Comparison of ENCODE assay signal across 28 mouse cellular contexts in the genomic region with DNA sequence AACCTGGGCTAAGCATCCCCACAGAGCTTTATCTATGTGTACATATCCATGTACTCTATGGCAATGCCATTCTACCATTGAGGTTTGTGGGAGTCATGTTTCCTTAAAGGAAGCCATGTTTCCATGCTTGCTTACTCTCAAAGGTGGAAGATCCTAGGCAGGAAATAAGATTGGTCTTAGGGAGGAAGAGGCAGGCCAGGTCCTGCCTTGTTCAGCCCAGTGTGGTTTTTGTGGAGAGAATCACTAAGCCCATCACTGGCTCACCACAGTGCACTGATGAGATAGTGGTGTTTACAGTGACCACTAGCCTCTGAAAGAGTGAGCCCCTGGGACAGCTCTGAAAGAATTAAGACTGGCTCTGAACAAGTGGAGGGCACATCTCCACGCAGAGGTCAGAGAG. TPM values are rescaled to one million over a fixed set of nuclear protein-coding genes. Genes with fewer than 3 reads are reported as not detected.
DNase-seq lines count a peak whose midpoint lies in the region; ATAC-seq and TF ChIP-seq lines count a peak whose summit lies in the region.
"Had no signal": no experiment of that assay in that cellular context is flagged by ENCODE, and none has a peak within 500 bp of the region (broad histone marks: within the 10 kb centered on the region; RNA-seq: fewer than 3 reads in every experiment).

No protein-coding gene starts in this region.

- no peaks in the 10 kb centered on the region for H3K9me3 ChIP-seq in midbrain, embryonic 11.5 days (ENCODE audit: control insufficient read depth, low read length)
- H3K9me3 ChIP-seq in midbrain, embryonic 14.5 days (ENCODE audit: control insufficient read depth, low read length) = no peaks in the 10 kb centered on the region
- H3K9me3 ChIP-seq in stomach, postnatal 0 days (ENCODE audit: control insufficient read depth, low read length) = no peaks in the 10 kb centered on the region
- H3K9me3 ChIP-seq: embryonic facial prominence, embryonic 13.5 days; embryonic facial prominence, embryonic 15.5 days; forebrain, embryonic 10.5 days; forebrain, embryonic 12.5 days; G1E had no signal

- 0 out of 2 replicates have a peak, but pooled peaks cover 3% of the 10 kb centered on the region for H3K4me1 ChIP-seq in midbrain, embryonic 11.5 days (ENCODE audit: control insufficient read depth, insufficient read depth, low read length)
- no peaks in the 10 kb centered on the region for H3K4me1 ChIP-seq in midbrain, embryonic 14.5 days (ENCODE audit: control insufficient read depth, insufficient read depth, low read length)
- H3K4me1 ChIP-seq in stomach, postnatal 0 days (replicated peaks; ENCODE audit: control insufficient read depth, insufficient read depth) = peaks cover 11% of the 10 kb centered on the region

- no peak overlapping the region for H3K4me3 ChIP-seq in midbrain, embryonic 11.5 days (ENCODE audit: low read depth, low read length)
- no peak overlapping the region for H3K4me3 ChIP-seq in midbrain, embryonic 14.5 days (replicated peaks; ENCODE audit: low read depth, low read length)
- no peak overlapping the region for H3K4me3 ChIP-seq in stomach, postnatal 0 days (ENCODE audit: low read depth, low read length)
- H3K4me3 ChIP-seq: embryonic facial prominence, embryonic 13.5 days; embryonic facial prominence, embryonic 15.5 days; erythroblast, embryonic 14.5 days; forebrain, embryonic 10.5 days; forebrain, embryonic 12.5 days had no signal

- no peaks in the 10 kb centered on the region for H3K27me3 ChIP-seq in midbrain, embryonic 11.5 days (ENCODE audit: control insufficient read depth, insufficient read depth, low read length)
- no peaks in the 10 kb centered on the region for H3K27me3 ChIP-seq in midbrain, embryonic 14.5 days (ENCODE audit: control insufficient read depth, insufficient read depth, low read length)
- H3K27me3 ChIP-seq in stomach, postnatal 0 days (ENCODE audit: control insufficient read depth, insufficient read depth, low read length) = no peaks in the 10 kb centered on the region
- H3K27me3 ChIP-seq: CH12.LX; embryonic facial prominence, embryonic 13.5 days; embryonic facial prominence, embryonic 15.5 days; forebrain, embryonic 12.5 days; Patski had no signal

- no peak overlapping the region for H3K27ac ChIP-seq in midbrain, embryonic 11.5 days (ENCODE audit: low read depth, low read length)
- H3K27ac ChIP-seq in midbrain, embryonic 14.5 days (replicated peaks; ENCODE audit: low read depth, low read length) = no peak overlapping the region
- H3K27ac ChIP-seq in stomach, postnatal 0 days (replicated peaks) = no peak overlapping the region
- H3K27ac ChIP-seq: embryonic facial prominence, embryonic 13.5 days; embryonic facial prominence, embryonic 15.5 days; forebrain, embryonic 10.5 days; forebrain, embryonic 12.5 days had no signal

- TF ChIP-seq CTCF in stomach, postnatal 0 days (IDR thresholded peaks at IDR 0.05; ENCODE audit: low read depth) = no peak

- 94% methylated on average over 1 of the region's 1 CpGs for WGBS in midbrain, embryonic 11.5 days
- WGBS in midbrain, embryonic 14.5 days = 82% methylated on average over 1 of the region's 1 CpGs
- 75% methylated on average over 1 of the region's 1 CpGs for WGBS in stomach, postnatal 0 days

- no peak overlapping the region for H3K9ac ChIP-seq in midbrain, embryonic 11.5 days (ENCODE audit: low read length)
- no peak overlapping the region for H3K9ac ChIP-seq in midbrain, embryonic 14.5 days (replicated peaks; ENCODE audit: low read length)
- H3K9ac ChIP-seq in stomach, postnatal 0 days (ENCODE audit: low read length) = no peak overlapping the region
- H3K9ac ChIP-seq: embryonic facial prominence, embryonic 13.5 days; embryonic facial prominence, embryonic 15.5 days; forebrain, embryonic 12.5 days had no signal

- ATAC-seq in midbrain, embryonic 11.5 days (ENCODE audit: low FRiP score) = no peak
- ATAC-seq in midbrain, embryonic 14.5 days (ENCODE audit: low FRiP score, low TSS enrichment) = no peak
- ATAC-seq in common myeloid progenitor, adult 5-6 weeks (replicated peaks; ENCODE audit: low read depth, poor library complexity, severe bottlenecking) = peak; percentile 55
- peak; percentile 8 to 35; a peak in 2 of 4 replicates for ATAC-seq in hematopoietic stem cell, adult 5-6 weeks (replicated peaks in 1 of 2; ENCODE audit: insufficient read depth in 1 of 2, low FRiP score in 2 of 2, low TSS enrichment in 1 of 2, low read depth in 1 of 2, poor library complexity in 2 of 2, severe bottlenecking in 2 of 2)
- no peak for ATAC-seq in stomach, postnatal 0 days (ENCODE audit: low FRiP score, low TSS enrichment)
- ATAC-seq: activated CD4-positive, CD25-positive, alpha-beta regulatory T cell, adult 4 months; CD4-positive, CD25-positive, alpha-beta regulatory T cell, adult 4 months; forebrain, embryonic 14.5 days; forebrain, embryonic 16.5 days; Patski had no signal

- DNase-seq in midbrain, embryonic 11.5 days (ENCODE audit: low spot score, missing footprints) = peak; percentile 75
- DNase-seq in midbrain, embryonic 14.5 days = no peak
- no peak for DNase-seq in stomach, postnatal 0 days (ENCODE audit: low spot score)
- no peak for DNase-seq in left cerebral cortex, adult 9 months (ENCODE audit: low spot score in 2 of 2)
- DNase-seq: adrenal gland, adult 8-10 months; adrenal gland, postnatal 14 days; adrenal gland, postnatal 36 days; B cell, adult 2 months; cerebellum, adult 11-12 months; cerebellum, adult 2 months; cerebellum, adult 9-10 months; cerebellum, postnatal 10 days; cerebellum, postnatal 25 days; embryo, embryonic 11 days had no signal

- TF ChIP-seq EP300 in stomach, postnatal 0 days (optimal IDR thresholded peaks at IDR 0.05) = no peak

- H3K36me3 ChIP-seq in midbrain, embryonic 11.5 days (ENCODE audit: control insufficient read depth, insufficient read depth, low read length) = no peaks in the 10 kb centered on the region
- no peaks in the 10 kb centered on the region for H3K36me3 ChIP-seq in midbrain, embryonic 14.5 days (ENCODE audit: control insufficient read depth, insufficient read depth, low read length)
- H3K36me3 ChIP-seq in stomach, postnatal 0 days (ENCODE audit: control insufficient read depth, insufficient read depth, low read length) = no peaks in the 10 kb centered on the region
- H3K36me3 ChIP-seq: embryonic facial prominence, embryonic 13.5 days; embryonic facial prominence, embryonic 15.5 days; forebrain, embryonic 10.5 days; forebrain, embryonic 12.5 days; G1E had no signal

- no peak overlapping the region for H3K4me2 ChIP-seq in midbrain, embryonic 11.5 days
- no peak overlapping the region for H3K4me2 ChIP-seq in midbrain, embryonic 14.5 days (ENCODE audit: low read length)
- no peak overlapping the region for H3K4me2 ChIP-seq in stomach, postnatal 0 days (replicated peaks; ENCODE audit: low read depth)
- H3K4me2 ChIP-seq: embryonic facial prominence, embryonic 13.5 days; embryonic facial prominence, embryonic 15.5 days; forebrain, embryonic 12.5 days had no signal

RNA-seq across cellular contexts. Expression of gene Rock2, which starts 15.3 kb away (rescaled TPM):
- 14.4 and 14.9 TPM in 2 replicates for polyA plus RNA-seq in midbrain, embryonic 11.5 days (2014; fragmentation: Nextera tagmentation; extraction: Ambion mirVana)
- 17.2 and 17.8 TPM in 2 replicates for polyA plus RNA-seq in midbrain, embryonic 14.5 days (2014; fragmentation: Nextera tagmentation; extraction: Ambion mirVana)
- 78.2 and 80.4 TPM in 2 replicates for total RNA-seq in common myeloid progenitor, adult 5-6 weeks (2017)
- 113 and 124 TPM in 2 replicates for total RNA-seq in hematopoietic stem cell, adult 5-6 weeks (2017)
- polyA plus RNA-seq in stomach, postnatal 0 days (2015; fragmentation: Nextera tagmentation; extraction: Ambion mirVana) = 12.1 and 13.3 TPM in 2 replicates

Comparison
In these comparisons a context has a peak if more than half of its experiments do, and no peak if none do; other contexts are left out.
1. ATAC-seq: peak in common myeloid progenitor, adult 5-6 weeks (single experiment) and hematopoietic stem cell, adult 5-6 weeks (2 of 2); none in midbrain, embryonic 11.5 days (single experiment), midbrain, embryonic 14.5 days (single experiment) and stomach, postnatal 0 days (single experiment).